Mouse (Mus musculus): ENCODE results near the gene Aif1l. TPM values are rescaled to one million over a fixed set of nuclear protein-coding genes. Genes with fewer than 3 reads are reported as not detected.

The Aif1l gene
- total RNA-seq, 4 experiments from 2014 or later = 2.2 to 4.2 (median 2.9) TPM

GRCm38 (mm10) chr2:31952236-31952635, 2.3 kb downstream of the Aif1l start:
- DNase-seq (ENCODE audit: low spot score) = no peak

GRCm38 (mm10) chr2:31952725-31953124, 2.8 kb downstream of the Aif1l start:
- no peak for DNase-seq (ENCODE audit: low spot score)

- no peak for DNase-seq (ENCODE audit: low spot score)
Measured at GRCm38 (mm10) chr2:31953687-31954086, 3.7 kb downstream of the Aif1l start.

GRCm38 (mm10) chr2:31954779-31955181, 4.8 kb downstream of the Aif1l start:
- no peak for DNase-seq (ENCODE audit: low spot score)

GRCm38 (mm10) chr2:31955686-31956085, 5.7 kb downstream of the Aif1l start:
- no peak for DNase-seq (ENCODE audit: low spot score)

- DNase-seq (ENCODE audit: low spot score) = no peak
Measured at GRCm38 (mm10) chr2:31957211-31957610, 7.3 kb downstream of the Aif1l start.

- no peak for DNase-seq (ENCODE audit: low spot score)
Measured at GRCm38 (mm10) chr2:31960986-31961385, 11.0 kb downstream of the Aif1l start.

GRCm38 (mm10) chr2:31961791-31962222, 11.9 kb downstream of the Aif1l start:
- DNase-seq (ENCODE audit: low spot score) = no peak

- DNase-seq (ENCODE audit: low spot score) = no peak
Measured at GRCm38 (mm10) chr2:31962501-31963224, 12.7 kb downstream of the Aif1l start.

GRCm38 (mm10) chr2:31963491-31963890, 13.6 kb downstream of the Aif1l start:
- DNase-seq (ENCODE audit: low spot score) = no peak

GRCm38 (mm10) chr2:31964191-31964590, 14.3 kb downstream of the Aif1l start:
- DNase-seq (ENCODE audit: low spot score) = no peak

- DNase-seq (ENCODE audit: low spot score) = no peak
Measured at GRCm38 (mm10) chr2:31965110-31965509, 15.2 kb downstream of the Aif1l start.

- DNase-seq (ENCODE audit: low spot score) = no peak
Measured at GRCm38 (mm10) chr2:31966801-31967200, 16.9 kb downstream of the Aif1l start.

GRCm38 (mm10) chr2:31972589-31972988, 22.6 kb downstream of the Aif1l start:
- no peak for DNase-seq (ENCODE audit: low spot score)

GRCm38 (mm10) chr2:31974141-31974808, 24.3 kb downstream of the Aif1l start, which contains the start of gene Nup214:
Gene Nup214 (plus strand): TSS chr2:31974436.
- DNase-seq (ENCODE audit: low spot score) = peak; percentile 98

GRCm38 (mm10) chr2:31974809-31975371, 25.0 kb downstream of the Aif1l start:
- DNase-seq (ENCODE audit: low spot score) = no peak

GRCm38 (mm10) chr2:31987774-31988173, 37.8 kb downstream of the Aif1l start:
- DNase-seq (ENCODE audit: low spot score) = no peak

GRCm38 (mm10) chr2:31990961-31991360, 41.0 kb downstream of the Aif1l start:
- DNase-seq (ENCODE audit: low spot score) = no peak

GRCm38 (mm10) chr2:31994896-31995295, 45.0 kb downstream of the Aif1l start:
- no peak for DNase-seq (ENCODE audit: low spot score)

- DNase-seq (ENCODE audit: low spot score) = no peak
Measured at GRCm38 (mm10) chr2:31996060-31996459, 46.1 kb downstream of the Aif1l start.

- no peak for DNase-seq (ENCODE audit: low spot score)
Measured at GRCm38 (mm10) chr2:31997539-31997938, 47.6 kb downstream of the Aif1l start.

- no peak for DNase-seq (ENCODE audit: low spot score)
Measured at GRCm38 (mm10) chr2:31998443-31998842, 48.5 kb downstream of the Aif1l start.

- no peak for DNase-seq (ENCODE audit: low spot score)
Measured at GRCm38 (mm10) chr2:32008311-32008710, 58.4 kb downstream of the Aif1l start.
